Mouse (Mus musculus) hindbrain, embryonic 12.5 days (tissue): ENCODE measurements around the gene Vac14. TPM values are rescaled to one million over a fixed set of nuclear protein-coding genes. Genes with fewer than 3 reads are reported as not detected.

ENCODE experiments used
- ATAC-seq: fragments of 200-750 bp; cut with Nextera tagmentation; 2 replicates; pipeline ENCODE4 v1.8.0; 2017; ENCODE audit warnings: moderate TSS enrichment; ENCODE audit not compliant: low FRiP score
- H3K27ac ChIP-seq: fragments of 300-500 bp; sonication (generic); 2 replicates; pipeline ENCODE4 v1.5.1; 2016; ENCODE audit warnings: mild to moderate bottlenecking
- H3K27me3 ChIP-seq: fragments of 300-500 bp; sonication (generic); 2 replicates; pipeline ENCODE4 v1.6.1; 2016; ENCODE audit warnings: mild to moderate bottlenecking
- H3K36me3 ChIP-seq: fragments of 300-500 bp; sonication (generic); 2 replicates; pipeline ENCODE4 v1.6.1; 2016; ENCODE audit warnings: mild to moderate bottlenecking
- H3K4me1 ChIP-seq: fragments of 300-500 bp; sonication (generic); 2 replicates; pipeline ENCODE4 v1.6.1; 2016
- H3K4me2 ChIP-seq: fragments of 300-500 bp; sonication (generic); replicated peaks from 2 replicates; pipeline ENCODE4 v1.6.1; 2016; ENCODE audit warnings: mild to moderate bottlenecking
- H3K4me3 ChIP-seq: fragments of 300-500 bp; sonication (generic); 2 replicates; pipeline ENCODE4 v1.5.1; 2016; ENCODE audit warnings: mild to moderate bottlenecking
- H3K9ac ChIP-seq: fragments of 300-500 bp; sonication (generic); 2 replicates; pipeline ENCODE4 v1.6.1; 2016; ENCODE audit warnings: mild to moderate bottlenecking, moderate library complexity
- H3K9me3 ChIP-seq: fragments of 300-500 bp; sonication (generic); replicated peaks from 2 replicates; pipeline ENCODE4 v1.6.1; 2016; ENCODE audit warnings: mild to moderate bottlenecking
- WGBS: fragments of 180-500 bp; shearing (Covaris S2); methylation state at CpG from one replicate; pipeline ENCODE4 v1.1.7; 2016; 5-methylcytosine and 5-hydroxymethylcytosine counted together
- polyA plus RNA-seq: library from polyadenylated mRNA; unstranded; fragments of >200 nt; fragmentation: Nextera tagmentation; extraction: Ambion mirVana; gene quantifications from 2 replicates; pipeline ENCODE4 v1.2.1, GENCODE M21; 2016

Gene Vac14
- polyA plus RNA-seq, 1 experiment from 2014 or later: 29.7 TPM

GRCm38 (mm10) chr8:110745162-110745561 lies 126.8 kb downstream of the Vac14 start:
- WGBS: 89% methylated on average over 10 of the region's 10 CpGs
- Histone ChIP-seq H3K4me1 (no peaks in the 10 kb centered on the region), H3K27ac (no peak overlapping the region), H3K4me3 (no peak overlapping the region), H3K27me3 (no peaks in the 10 kb centered on the region), H3K36me3 (no peaks in the 10 kb centered on the region), H3K9me3 (no peaks in the 10 kb centered on the region), H3K4me2 (no peak overlapping the region), H3K9ac (no peak overlapping the region)
- no peak for ATAC-seq

GRCm38 (mm10) chr8:110746661-110747060 lies 128.3 kb downstream of the Vac14 start:
- Histone ChIP-seq H3K36me3 (no peaks in the 10 kb centered on the region), H3K4me3 (no peak overlapping the region), H3K4me1 (no peaks in the 10 kb centered on the region), H3K27me3 (no peaks in the 10 kb centered on the region), H3K4me2 (no peak overlapping the region), H3K27ac (no peak overlapping the region), H3K9me3 (no peaks in the 10 kb centered on the region), H3K9ac (no peak overlapping the region)
- 65% methylated on average over 9 of the region's 9 CpGs for WGBS
- no peak for ATAC-seq

- Histone ChIP-seq H3K9ac (no peak overlapping the region), H3K27me3 (no peaks in the 10 kb centered on the region), H3K4me3 (no peak overlapping the region), H3K4me2 (no peak overlapping the region), H3K4me1 (no peaks in the 10 kb centered on the region), H3K9me3 (no peaks in the 10 kb centered on the region), H3K36me3 (no peaks in the 10 kb centered on the region), H3K27ac (no peak overlapping the region)
- 60% methylated on average over 10 of the region's 10 CpGs for whole genome bisulfite sequencing
- ATAC-seq: 0 out of 2 replicates have a peak, but pooled peaks have one; percentile 38
These were observed 131.2 kb downstream of the Vac14 start for GRCm38 (mm10) chr8:110749500-110750170.

- 50% methylated on average over 13 of the region's 13 CpGs for WGBS
- no peak for ATAC-seq
- Histone ChIP-seq H3K9me3 (no peaks in the 10 kb centered on the region), H3K27me3 (no peaks in the 10 kb centered on the region), H3K27ac (no peak overlapping the region), H3K4me3 (no peak overlapping the region), H3K9ac (no peak overlapping the region), H3K4me1 (peaks cover 6% of the 10 kb centered on the region), H3K36me3 (no peaks in the 10 kb centered on the region), H3K4me2 (no peak overlapping the region)
These were observed 131.9 kb downstream of the Vac14 start for GRCm38 (mm10) chr8:110750269-110750668.

- Histone ChIP-seq H3K9me3 (no peaks in the 10 kb centered on the region), H3K4me1 (peaks cover 6% of the 10 kb centered on the region), H3K9ac (no peak overlapping the region), H3K27ac (no peak overlapping the region), H3K27me3 (no peaks in the 10 kb centered on the region), H3K36me3 (no peaks in the 10 kb centered on the region), H3K4me2 (no peak overlapping the region), H3K4me3 (no peak overlapping the region)
- 84% methylated on average over 5 of the region's 5 CpGs for WGBS
- ATAC-seq: no peak
These were observed 133.1 kb downstream of the Vac14 start for GRCm38 (mm10) chr8:110751490-110751889.

GRCm38 (mm10) chr8:110754713-110755112 lies 136.3 kb downstream of the Vac14 start:
- no peaks in the 10 kb centered on the region for H3K36me3 ChIP-seq
- H3K27ac ChIP-seq: no peak overlapping the region
- no peak for ATAC-seq
- no peak overlapping the region for H3K9ac ChIP-seq
- no peak overlapping the region for H3K4me2 ChIP-seq
- no peaks in the 10 kb centered on the region for H3K9me3 ChIP-seq
- H3K27me3 ChIP-seq: no peaks in the 10 kb centered on the region
- H3K4me1 ChIP-seq: peaks cover 6% of the 10 kb centered on the region
- H3K4me3 ChIP-seq: no peak overlapping the region
- 52% methylated on average over 4 of the region's 4 CpGs for WGBS

GRCm38 (mm10) chr8:110755511-110756170 lies 137.3 kb downstream of the Vac14 start:
- peaks cover 6% of the 10 kb centered on the region for H3K4me1 ChIP-seq
- no peaks in the 10 kb centered on the region for H3K27me3 ChIP-seq
- WGBS: 65% methylated on average over 15 of the region's 15 CpGs
- no peak overlapping the region for H3K27ac ChIP-seq
- H3K4me2 ChIP-seq: no peak overlapping the region
- H3K36me3 ChIP-seq: no peaks in the 10 kb centered on the region
- no peak overlapping the region for H3K4me3 ChIP-seq
- no peak for ATAC-seq
- H3K9ac ChIP-seq: no peak overlapping the region
- no peaks in the 10 kb centered on the region for H3K9me3 ChIP-seq

GRCm38 (mm10) chr8:110756196-110756595 lies 137.8 kb downstream of the Vac14 start:
- no peak overlapping the region for H3K4me3 ChIP-seq
- H3K4me2 ChIP-seq: no peak overlapping the region
- ATAC-seq: no peak
- H3K9me3 ChIP-seq: no peaks in the 10 kb centered on the region
- H3K36me3 ChIP-seq: no peaks in the 10 kb centered on the region
- peaks cover 6% of the 10 kb centered on the region for H3K4me1 ChIP-seq
- H3K27ac ChIP-seq: no peak overlapping the region
- 85% methylated on average over 5 of the region's 5 CpGs for WGBS
- no peaks in the 10 kb centered on the region for H3K27me3 ChIP-seq
- H3K9ac ChIP-seq: no peak overlapping the region

- Histone ChIP-seq H3K27me3 (no peaks in the 10 kb centered on the region), H3K9me3 (no peaks in the 10 kb centered on the region), H3K4me1 (no peaks in the 10 kb centered on the region), H3K9ac (no peak overlapping the region), H3K27ac (no peak overlapping the region), H3K4me2 (no peak overlapping the region), H3K36me3 (no peaks in the 10 kb centered on the region), H3K4me3 (no peak overlapping the region)
- 69% methylated on average over 7 of the region's 7 CpGs for WGBS
- ATAC-seq: no peak
These were observed 142.0 kb downstream of the Vac14 start for GRCm38 (mm10) chr8:110760280-110760940.

GRCm38 (mm10) chr8:110761185-110761584 lies 142.8 kb downstream of the Vac14 start:
- H3K4me3 ChIP-seq: no peak overlapping the region
- no peak overlapping the region for H3K9ac ChIP-seq
- no peak overlapping the region for H3K4me2 ChIP-seq
- H3K27ac ChIP-seq: no peak overlapping the region
- H3K9me3 ChIP-seq: no peaks in the 10 kb centered on the region
- H3K36me3 ChIP-seq: no peaks in the 10 kb centered on the region
- no peak for ATAC-seq
- no peaks in the 10 kb centered on the region for H3K4me1 ChIP-seq
- no peaks in the 10 kb centered on the region for H3K27me3 ChIP-seq
- WGBS: 66% methylated on average over 5 of the region's 5 CpGs

DNA sequence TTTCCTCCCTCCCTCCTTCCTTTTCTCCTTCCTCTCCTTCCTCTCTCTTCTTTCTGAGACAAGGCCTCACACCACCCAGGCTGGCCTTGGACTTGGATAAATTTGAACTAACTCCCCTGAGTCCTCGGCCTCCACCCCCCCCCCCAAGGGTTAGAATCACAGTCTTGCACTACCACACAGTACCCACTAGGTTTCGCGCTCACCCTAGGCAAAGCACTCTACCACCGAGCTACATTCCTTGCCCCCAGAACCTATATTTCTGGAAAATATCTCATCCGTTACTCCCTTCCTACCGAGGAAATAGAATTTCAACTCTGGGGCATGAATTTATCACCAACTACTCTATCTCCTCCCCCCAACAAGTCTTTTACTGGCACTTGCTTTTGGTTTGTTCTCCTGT lies 143.6 kb downstream of the Vac14 start:
- Histone ChIP-seq H3K9me3 (no peaks in the 10 kb centered on the region), H3K27ac (no peak overlapping the region), H3K4me1 (no peaks in the 10 kb centered on the region), H3K27me3 (no peaks in the 10 kb centered on the region), H3K9ac (no peak overlapping the region), H3K4me3 (no peak overlapping the region), H3K36me3 (no peaks in the 10 kb centered on the region), H3K4me2 (no peak overlapping the region)
- no peak for ATAC-seq
- 66% methylated on average over 6 of the region's 6 CpGs for WGBS

DNA sequence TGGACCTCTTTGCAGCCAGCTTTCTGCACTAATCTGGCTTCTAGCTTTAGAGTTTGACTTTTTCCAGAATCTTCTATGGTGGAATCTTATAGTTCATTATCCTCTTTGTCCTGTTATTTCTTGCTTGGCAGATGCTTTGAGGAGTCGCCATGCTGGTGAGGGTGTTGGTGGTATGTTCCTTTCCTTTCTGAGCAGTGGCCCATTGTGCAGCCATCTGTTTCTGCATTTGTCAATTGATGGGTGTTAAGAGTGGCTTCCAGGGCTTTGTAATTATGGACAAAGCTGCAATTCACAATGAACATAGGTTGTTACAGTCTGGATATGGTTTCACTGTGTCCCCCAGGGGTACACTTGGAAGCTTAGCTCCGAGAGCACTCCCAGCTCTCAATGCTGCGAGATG lies 146.3 kb downstream of the Vac14 start:
- 69% methylated on average over 3 of the region's 3 CpGs for WGBS
- no peak overlapping the region for H3K27ac ChIP-seq
- no peaks in the 10 kb centered on the region for H3K9me3 ChIP-seq
- H3K4me1 ChIP-seq: no peaks in the 10 kb centered on the region
- no peak overlapping the region for H3K4me3 ChIP-seq
- H3K27me3 ChIP-seq: no peaks in the 10 kb centered on the region
- no peak for ATAC-seq
- no peak overlapping the region for H3K9ac ChIP-seq
- H3K36me3 ChIP-seq: no peaks in the 10 kb centered on the region
- H3K4me2 ChIP-seq: no peak overlapping the region
